In the genomic region with DNA sequence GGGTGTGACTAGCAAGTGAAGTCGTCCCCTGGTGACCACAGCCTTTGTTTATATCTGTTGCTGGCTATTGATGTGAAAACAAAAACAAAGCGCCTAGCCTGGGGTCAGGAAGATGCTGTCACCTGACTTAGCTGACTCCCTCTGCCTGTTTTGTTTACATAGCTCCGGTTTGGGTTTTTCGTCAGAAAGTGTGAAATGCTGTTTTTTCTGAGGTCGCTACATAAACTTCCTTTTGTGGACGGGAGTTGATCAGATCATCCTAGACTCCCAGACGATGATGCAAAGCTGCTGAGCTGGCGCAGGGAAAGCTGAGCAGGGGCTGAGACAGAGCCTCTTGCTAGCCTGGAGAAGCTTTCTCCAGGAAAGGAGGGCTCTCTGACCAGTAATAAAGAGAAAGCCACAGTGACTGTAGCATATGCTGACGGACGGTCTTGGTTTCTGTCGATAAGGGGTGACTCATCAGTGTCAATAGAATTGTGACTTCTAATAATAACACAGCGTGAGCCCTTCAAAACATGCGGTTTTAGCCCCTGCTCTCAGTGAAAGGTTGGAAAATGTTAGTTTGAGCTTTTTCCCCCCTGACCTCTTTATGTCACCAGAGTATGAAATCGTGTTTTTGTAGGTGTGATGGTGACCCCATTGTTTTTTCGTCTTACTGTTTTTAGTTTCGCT, we compare ENCODE assay signal across 8 mouse cellular contexts. TPM values are rescaled to one million over a fixed set of nuclear protein-coding genes. Genes with fewer than 3 reads are reported as not detected.
DNase-seq lines count a peak whose midpoint lies in the region; ATAC-seq lines count a peak whose summit lies in the region.

No protein-coding gene starts in this region.

- H3K9ac ChIP-seq in embryonic facial prominence, embryonic 14.5 days (ENCODE audit: low read depth, low read length): peak overlapping the region; percentile 47
- H3K9ac ChIP-seq in limb, embryonic 15.5 days: no peak overlapping the region
- H3K9ac ChIP-seq in midbrain, embryonic 15.5 days: no peak overlapping the region

- H3K36me3 ChIP-seq in embryonic facial prominence, embryonic 14.5 days (ENCODE audit: control insufficient read depth, insufficient read depth, low read length): no peaks in the 10 kb centered on the region
- peaks cover under 1% of the 10 kb centered on the region; the same call in 1 of the 2 replicates for H3K36me3 ChIP-seq in hindbrain, embryonic 10.5 days
- H3K36me3 ChIP-seq in limb, embryonic 15.5 days: no peaks in the 10 kb centered on the region
- no peaks in the 10 kb centered on the region for H3K36me3 ChIP-seq in midbrain, embryonic 15.5 days (replicated peaks)

- peaks cover 23% of the 10 kb centered on the region for H3K4me1 ChIP-seq in embryonic facial prominence, embryonic 14.5 days (ENCODE audit: control insufficient read depth, insufficient read depth, low read length)
- H3K4me1 ChIP-seq in hindbrain, embryonic 10.5 days (replicated peaks): peaks cover 63% of the 10 kb centered on the region
- H3K4me1 ChIP-seq in limb, embryonic 15.5 days: peaks cover 25% of the 10 kb centered on the region
- peaks cover 48% of the 10 kb centered on the region for H3K4me1 ChIP-seq in midbrain, embryonic 15.5 days

- peak; percentile 62 for ATAC-seq in frontal cortex, adult (ENCODE audit: low TSS enrichment)
- ATAC-seq in embryonic facial prominence, embryonic 14.5 days (ENCODE audit: low read depth): peak; percentile 39
- no peak for ATAC-seq in limb, embryonic 15.5 days (ENCODE audit: insufficient number of reproducible peaks, low FRiP score, low TSS enrichment, low read depth)
- ATAC-seq in midbrain, embryonic 15.5 days (replicated peaks): peak; percentile 34; the same call in 1 of the 2 replicates

- H3K4me3 ChIP-seq in embryonic facial prominence, embryonic 14.5 days (ENCODE audit: low read depth, low read length): peak overlapping the region; percentile 12
- H3K4me3 ChIP-seq in hindbrain, embryonic 10.5 days: peak overlapping the region; percentile 36
- H3K4me3 ChIP-seq in limb, embryonic 15.5 days: peak overlapping the region; percentile 3; the same call in 1 of the 2 replicates
- no peak overlapping the region for H3K4me3 ChIP-seq in midbrain, embryonic 15.5 days

- no peaks in the 10 kb centered on the region for H3K9me3 ChIP-seq in embryonic facial prominence, embryonic 14.5 days (ENCODE audit: control insufficient read depth, low read length)
- H3K9me3 ChIP-seq in hindbrain, embryonic 10.5 days: no peaks in the 10 kb centered on the region
- no peaks in the 10 kb centered on the region for H3K9me3 ChIP-seq in limb, embryonic 15.5 days
- no peaks in the 10 kb centered on the region for H3K9me3 ChIP-seq in midbrain, embryonic 15.5 days

- H3K27me3 ChIP-seq in embryonic facial prominence, embryonic 14.5 days (replicated peaks; ENCODE audit: control insufficient read depth, insufficient read depth, low read length): no peaks in the 10 kb centered on the region
- H3K27me3 ChIP-seq in hindbrain, embryonic 10.5 days (ENCODE audit: insufficient read depth, poor library complexity, severe bottlenecking): no peaks in the 10 kb centered on the region
- H3K27me3 ChIP-seq in limb, embryonic 15.5 days: no peaks in the 10 kb centered on the region
- H3K27me3 ChIP-seq in midbrain, embryonic 15.5 days (replicated peaks): no peaks in the 10 kb centered on the region

- H3K27ac ChIP-seq in embryonic facial prominence, embryonic 14.5 days (replicated peaks; ENCODE audit: low read depth, low read length): peak overlapping the region; percentile 77
- H3K27ac ChIP-seq in hindbrain, embryonic 10.5 days: peak overlapping the region; percentile 90
- peak overlapping the region; percentile 63 for H3K27ac ChIP-seq in limb, embryonic 15.5 days
- peak overlapping the region; percentile 26 for H3K27ac ChIP-seq in midbrain, embryonic 15.5 days

- no peak for DNase-seq in frontal cortex, postnatal 14 days (ENCODE audit: low spot score in 2 of 2)
- peak; percentile 88 for DNase-seq in Muller cell, postnatal 12 days (ENCODE audit: inconsistent ontology term)
- DNase-seq in embryonic facial prominence, embryonic 14.5 days (ENCODE audit: low spot score): peak; percentile 57
- DNase-seq in hindbrain, embryonic 10.5 days (ENCODE audit: low spot score): peak; percentile 52
- no peak for DNase-seq in layer of hippocampus, postnatal 10 days (ENCODE audit: low spot score in 2 of 2)

- peak overlapping the region; percentile 49 for H3K4me2 ChIP-seq in embryonic facial prominence, embryonic 14.5 days (ENCODE audit: low read depth, low read length)
- H3K4me2 ChIP-seq in limb, embryonic 15.5 days: peak overlapping the region; percentile 30
- H3K4me2 ChIP-seq in midbrain, embryonic 15.5 days: peak overlapping the region; percentile 33

- WGBS in embryonic facial prominence, embryonic 14.5 days: 7% methylated on average over 16 of the region's 16 CpGs
- WGBS in hindbrain, embryonic 10.5 days: 2% methylated on average over 16 of the region's 16 CpGs
- 18% methylated on average over 16 of the region's 16 CpGs for WGBS in limb, embryonic 15.5 days
- 4% methylated on average over 16 of the region's 16 CpGs for WGBS in midbrain, embryonic 15.5 days

RNA-seq across cellular contexts. Expression of gene Bach2, which starts 11.9 kb away (rescaled TPM):
- polyA plus RNA-seq in embryonic facial prominence, embryonic 14.5 days (2014; fragmentation: Nextera tagmentation; extraction: Ambion mirVana): 7.3 and 7.7 TPM in 2 replicates
- 9.5 and 13.4 TPM in 2 replicates for polyA plus RNA-seq in hindbrain, embryonic 10.5 days (2016; fragmentation: Nextera tagmentation; extraction: Ambion mirVana)
- 5.8 TPM in 2 replicates for polyA plus RNA-seq in limb, embryonic 15.5 days (2015; fragmentation: Nextera tagmentation; extraction: Ambion mirVana)
- polyA plus RNA-seq in midbrain, embryonic 15.5 days (2015; fragmentation: Nextera tagmentation; extraction: Ambion mirVana): 22.3 and 25.3 TPM in 2 replicates
- 10 to 100 TPM; 23.8 to 29.4 TPM for total RNA-seq in layer of hippocampus, postnatal 10 days (2021)

Comparison
In these comparisons a context has a peak if more than half of its experiments do, and no peak if none do; other contexts are left out.
1. DNase-seq: peak in Muller cell, postnatal 12 days (single experiment), embryonic facial prominence, embryonic 14.5 days (single experiment) and hindbrain, embryonic 10.5 days (single experiment); none in frontal cortex, postnatal 14 days (0 of 2) and layer of hippocampus, postnatal 10 days (0 of 2).
2. H3K27ac ChIP-seq: peak in every context shown above with its lines; median percentile 90 in hindbrain, embryonic 10.5 days; 77 in embryonic facial prominence, embryonic 14.5 days; 63 in limb, embryonic 15.5 days; 26 in midbrain, embryonic 15.5 days.
3. Peak in every context shown above with its lines, with median percentiles within 50 percentile points of each other: H3K4me2 ChIP-seq.